Mouse (Mus musculus) fibroblast of lung, adult 2 months (primary cell): ENCODE data around the gene Thyn1.

Experiments used
- DNase-seq: peaks from one replicate; pipeline ENCODE4 v3.0.0-alpha.2; 2011; ENCODE audit warnings: low read depth

Gene Thyn1

GRCm38 (mm10) chr9:26999461-27000395 lies at the start of gene Thyn1, which contains the start of gene Acad8:
TSS of gene Thyn1 (plus strand) at chr9:26999710.
TSS of gene Acad8 (minus strand) at chr9:26999566.
- peak; percentile 95 for DNase-seq

- no peak for DNase-seq
Measured at GRCm38 (mm10) chr9:26977754-26978153, 21.8 kb upstream of the Thyn1 start.

GRCm38 (mm10) chr9:26978776-26979175 lies 20.7 kb upstream of the Thyn1 start:
- no peak for DNase-seq

- DNase-seq: no peak
Measured at GRCm38 (mm10) chr9:26985090-26985613, 14.4 kb upstream of the Thyn1 start.

- no peak for DNase-seq
Measured at GRCm38 (mm10) chr9:26985668-26986277, 13.7 kb upstream of the Thyn1 start.

GRCm38 (mm10) chr9:26990181-26990580 lies 9.3 kb upstream of the Thyn1 start:
- no peak for DNase-seq

GRCm38 (mm10) chr9:26993118-26993517 lies 6.4 kb upstream of the Thyn1 start:
- DNase-seq: no peak

- DNase-seq: no peak
Measured at GRCm38 (mm10) chr9:26993900-26994299, 5.6 kb upstream of the Thyn1 start.

GRCm38 (mm10) chr9:26997062-26997461 lies 2.4 kb upstream of the Thyn1 start:
- DNase-seq: no peak

- no peak for DNase-seq
Measured at GRCm38 (mm10) chr9:26997501-26997900, 2.0 kb upstream of the Thyn1 start.

GRCm38 (mm10) chr9:26998669-26999460 lies 645 bp upstream of the Thyn1 start:
- no peak for DNase-seq

- DNase-seq: no peak
Measured at GRCm38 (mm10) chr9:27005231-27005630, 5.7 kb downstream of the Thyn1 start.

- DNase-seq: no peak
Measured at GRCm38 (mm10) chr9:27005933-27006332, 6.4 kb downstream of the Thyn1 start.

GRCm38 (mm10) chr9:27006866-27007265 lies 7.4 kb downstream of the Thyn1 start:
- no peak for DNase-seq

GRCm38 (mm10) chr9:27009231-27009630 lies 9.7 kb downstream of the Thyn1 start:
- no peak for DNase-seq

- DNase-seq: no peak
Measured at GRCm38 (mm10) chr9:27011572-27011971, 12.1 kb downstream of the Thyn1 start.

GRCm38 (mm10) chr9:27018961-27019360 lies 19.5 kb downstream of the Thyn1 start:
- no peak for DNase-seq

- DNase-seq: no peak
Measured at GRCm38 (mm10) chr9:27023681-27024080, 24.2 kb downstream of the Thyn1 start.

- no peak for DNase-seq
Measured at GRCm38 (mm10) chr9:27026708-27027107, 27.2 kb downstream of the Thyn1 start.

GRCm38 (mm10) chr9:27029022-27029827 lies 29.7 kb downstream of the Thyn1 start:
- DNase-seq: no peak
